ENCODE assay signal across 12 mouse cellular contexts in the genomic region with DNA sequence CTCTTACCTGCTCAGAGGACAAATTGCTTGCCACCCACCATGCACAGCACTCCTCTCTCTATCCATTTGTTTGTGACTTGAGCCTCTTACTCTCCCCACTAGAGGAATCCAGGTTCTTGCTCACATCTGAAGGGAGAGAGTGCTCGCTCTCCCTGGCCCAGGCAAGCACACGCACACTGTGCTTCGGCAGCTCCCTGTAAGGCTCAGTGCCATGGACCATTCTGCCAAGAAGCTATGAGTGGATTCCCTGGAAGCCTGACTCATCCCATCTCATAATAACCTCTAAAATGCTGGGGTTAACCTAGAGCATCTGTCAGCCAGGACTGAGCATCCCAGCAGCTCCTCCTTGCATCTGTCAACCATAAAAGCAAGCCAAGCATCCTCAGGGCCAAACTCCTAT.
DNase-seq lines count a peak whose midpoint lies in the region; ATAC-seq and TF ChIP-seq lines count a peak whose summit lies in the region.
"Had no signal": no experiment of that assay in that cellular context is flagged by ENCODE, and none has a peak within 500 bp of the region (broad histone marks: within the 10 kb centered on the region; RNA-seq: fewer than 3 reads in every experiment).

No protein-coding gene starts in this region.

- H3K27me3 ChIP-seq in stomach, embryonic 16.5 days (ENCODE audit: control insufficient read depth, insufficient read depth, low read length), result no peaks in the 10 kb centered on the region
- no peaks in the 10 kb centered on the region for H3K27me3 ChIP-seq in thymus, adult 2 months (ENCODE audit: control insufficient read depth, insufficient read depth, low read length)

- peak overlapping the region; percentile 65 for H3K27ac ChIP-seq in gastrocnemius, adult 2 months
- H3K27ac ChIP-seq in stomach, embryonic 16.5 days (ENCODE audit: low read length), result no peak overlapping the region
- no peak overlapping the region for H3K27ac ChIP-seq in thymus, adult 2 months (ENCODE audit: control insufficient read depth, insufficient read depth, low read length)

- intact Hi-C loops in gastrocnemius, adult 2 months (cut with DNase I), result no loop called here
- intact Hi-C loops in left cerebral cortex, postnatal 10 days (cut with DNase I), result no loop called here

- no peak overlapping the region for H3K4me2 ChIP-seq in stomach, embryonic 16.5 days (ENCODE audit: low read depth, low read length)

- no peaks in the 10 kb centered on the region for H3K9me3 ChIP-seq in stomach, embryonic 16.5 days (replicated peaks; ENCODE audit: control insufficient read depth, low read length)

- no peaks in the 10 kb centered on the region for H3K36me3 ChIP-seq in stomach, embryonic 16.5 days (ENCODE audit: control insufficient read depth, insufficient read depth, low read length)
- H3K36me3 ChIP-seq in thymus, adult 2 months (ENCODE audit: control insufficient read depth, insufficient read depth, low read length), result no peaks in the 10 kb centered on the region

- TF ChIP-seq CTCF in gastrocnemius, adult 2 months (IDR thresholded peaks at IDR 0.05), result no peak
- TF ChIP-seq CTCF in thymus, adult 2 months (IDR thresholded peaks at IDR 0.05; ENCODE audit: borderline replicate concordance, control insufficient read depth, extremely low read depth, insufficient read depth, low read length, poor library complexity), result no peak

- DNase-seq in heart, adult 9 months (ENCODE audit: low spot score in 2 of 2), result peak; percentile 47 to 64
- no peak for DNase-seq in heart, adult 8-10 months (ENCODE audit: low spot score)
- peak; percentile 54 to 70 for DNase-seq in urinary bladder, postnatal 36 days (ENCODE audit: low spot score in 2 of 2)
- DNase-seq in urinary bladder, postnatal 25 days (ENCODE audit: low spot score), result no peak
- DNase-seq in gastrocnemius, adult 2 months, result peak; percentile 84
- DNase-seq in thymus, adult 2 months, result no peak
- DNase-seq in left cerebral cortex, postnatal 10 days (ENCODE audit: extremely low spot score in 1 of 2, low spot score in 2 of 2), result no peak
- DNase-seq: cerebellum, adult 18-20 months; kidney, postnatal 14 days; left cerebral cortex, postnatal 4 days; lung, postnatal 14 days had no signal

- WGBS in stomach, embryonic 16.5 days, result 72% methylated on average over 3 of the region's 3 CpGs
- WGBS in thymus, adult 2 months, result 91% methylated on average over 3 of the region's 3 CpGs

- peak; percentile 59; the same call in 1 of the 2 replicates for ATAC-seq in stomach, embryonic 16.5 days (ENCODE audit: insufficient read depth, low FRiP score)

- no peak overlapping the region; the same call in 1 of the 2 replicates for H3K9ac ChIP-seq in stomach, embryonic 16.5 days (ENCODE audit: low read length)

- H3K4me1 ChIP-seq in stomach, embryonic 16.5 days (ENCODE audit: control insufficient read depth, insufficient read depth, low read length), result no peaks in the 10 kb centered on the region
- H3K4me1 ChIP-seq in thymus, adult 2 months (replicated peaks; ENCODE audit: control insufficient read depth, insufficient read depth, low read length), result no peaks in the 10 kb centered on the region

- TF ChIP-seq POLR2A in thymus, adult 2 months (IDR thresholded peaks at IDR 0.05; ENCODE audit: control insufficient read depth, extremely low read depth, insufficient read depth, low read length, poor library complexity), result no peak

- no peak overlapping the region for H3K4me3 ChIP-seq in gastrocnemius, adult 2 months
- H3K4me3 ChIP-seq in stomach, embryonic 16.5 days (replicated peaks; ENCODE audit: low read length), result no peak overlapping the region
- no peak overlapping the region for H3K4me3 ChIP-seq in thymus, adult 2 months (ENCODE audit: control insufficient read depth, insufficient read depth, low read length)

Comparison
In these comparisons a context has a peak if more than half of its experiments do, and no peak if none do; other contexts are left out.
1. DNase-seq: peak in heart, adult 9 months (2 of 2), urinary bladder, postnatal 36 days (2 of 2) and gastrocnemius, adult 2 months (single experiment); none in heart, adult 8-10 months (single experiment), urinary bladder, postnatal 25 days (single experiment), thymus, adult 2 months (single experiment) and left cerebral cortex, postnatal 10 days (0 of 2).